Comparison of ENCODE assay signal across 10 mouse cellular contexts in genomic region chr2:129624956-129625355, GRCm38 (mm10). TPM values are rescaled to one million over a fixed set of nuclear protein-coding genes. Genes with fewer than 3 reads are reported as not detected.
DNase-seq lines count a peak whose midpoint lies in the region; ATAC-seq and TF ChIP-seq lines count a peak whose summit lies in the region.
"Had no signal": no experiment of that assay in that cellular context is flagged by ENCODE, and none has a peak within 500 bp of the region (broad histone marks: within the 10 kb centered on the region; RNA-seq: fewer than 3 reads in every experiment).

No protein-coding gene starts in this region.

- peak overlapping the region; percentile 20; the same call in 1 of the 2 replicates for H3K27ac ChIP-seq in bone marrow macrophage, adult 2 months (ENCODE audit: insufficient read depth, low read depth, low read length)
- no peak overlapping the region for H3K27ac ChIP-seq in forebrain, embryonic 12.5 days
- peak overlapping the region; percentile 57; the same call in 1 of the 2 replicates for H3K27ac ChIP-seq in lung, postnatal 0 days (ENCODE audit: low read length)
- no peak overlapping the region for H3K27ac ChIP-seq in liver, embryonic 12.5 days
- H3K27ac ChIP-seq: heart, embryonic 13.5 days had no signal

- H3K9ac ChIP-seq in forebrain, embryonic 12.5 days, result no peak overlapping the region
- H3K9ac ChIP-seq in lung, postnatal 0 days (replicated peaks; ENCODE audit: low read depth), result no peak overlapping the region
- H3K9ac ChIP-seq in liver, embryonic 12.5 days, result no peak overlapping the region
- H3K9ac ChIP-seq: heart, embryonic 13.5 days had no signal

- ATAC-seq in forebrain, embryonic 12.5 days (ENCODE audit: low FRiP score), result peak; percentile 39; the same call in 1 of the 2 replicates
- peak; percentile 82 for ATAC-seq in lung, postnatal 0 days
- no peak for ATAC-seq in liver, embryonic 12.5 days

- H3K4me1 ChIP-seq in bone marrow macrophage, adult 2 months (ENCODE audit: control insufficient read depth, insufficient read depth, low read length), result peaks cover 59% of the 10 kb centered on the region
- H3K4me1 ChIP-seq in forebrain, embryonic 12.5 days, result peaks cover 11% of the 10 kb centered on the region
- no peaks in the 10 kb centered on the region for H3K4me1 ChIP-seq in lung, postnatal 0 days (ENCODE audit: insufficient read depth, low read depth, low read length)
- H3K4me1 ChIP-seq in liver, embryonic 12.5 days, result peaks cover 6% of the 10 kb centered on the region

- DNase-seq in kidney, adult 18-20 months, result peak; percentile 35
- no peak for DNase-seq in kidney, postnatal 4 days
- peak; percentile 74 for DNase-seq in lung, postnatal 0 days (ENCODE audit: low spot score)
- DNase-seq in frontal cortex, adult 2 months (ENCODE audit: extremely low spot score in 1 of 2, low spot score in 1 of 2), result no peak
- no peak for DNase-seq in adrenal gland, postnatal 10 days

- H3K36me3 ChIP-seq in forebrain, embryonic 12.5 days (replicated peaks), result peaks cover 8% of the 10 kb centered on the region
- no peaks in the 10 kb centered on the region for H3K36me3 ChIP-seq in lung, postnatal 0 days (ENCODE audit: insufficient read depth, low read length)
- H3K36me3 ChIP-seq in liver, embryonic 12.5 days, result peaks cover 17% of the 10 kb centered on the region

- no peak for TF ChIP-seq POLR2A in bone marrow macrophage, adult 2 months (IDR thresholded peaks at IDR 0.05; ENCODE audit: borderline replicate concordance, low read depth, low read length)

- no peaks in the 10 kb centered on the region for H3K27me3 ChIP-seq in forebrain, embryonic 12.5 days
- no peaks in the 10 kb centered on the region for H3K27me3 ChIP-seq in lung, postnatal 0 days (replicated peaks; ENCODE audit: insufficient read depth, low read length)
- no peaks in the 10 kb centered on the region for H3K27me3 ChIP-seq in liver, embryonic 12.5 days (replicated peaks)
- H3K27me3 ChIP-seq: heart, embryonic 13.5 days had no signal

- no peak overlapping the region for H3K4me3 ChIP-seq in bone marrow macrophage, adult 2 months (ENCODE audit: insufficient read depth, low read length)
- no peak overlapping the region for H3K4me3 ChIP-seq in forebrain, embryonic 12.5 days (replicated peaks)
- H3K4me3 ChIP-seq in lung, postnatal 0 days (ENCODE audit: low read depth, low read length), result no peak overlapping the region
- no peak overlapping the region for H3K4me3 ChIP-seq in liver, embryonic 12.5 days
- H3K4me3 ChIP-seq: heart, embryonic 13.5 days had no signal

- no peak overlapping the region for H3K4me2 ChIP-seq in forebrain, embryonic 12.5 days
- 0 out of 2 replicates have a peak overlapping the region, but pooled peaks have one; percentile 8 for H3K4me2 ChIP-seq in lung, postnatal 0 days (replicated peaks; ENCODE audit: low read depth, low read length)
- H3K4me2 ChIP-seq in liver, embryonic 12.5 days, result no peak overlapping the region
- H3K4me2 ChIP-seq: heart, embryonic 13.5 days had no signal

- TF ChIP-seq CTCF in bone marrow macrophage, adult 2 months (IDR thresholded peaks at IDR 0.05; ENCODE audit: low read depth, low read length), result no peak
- TF ChIP-seq CTCF in lung, postnatal 0 days (IDR thresholded peaks at IDR 0.05), result peak; percentile 12; the same call in 1 of the 2 replicates

- H3K9me3 ChIP-seq in forebrain, embryonic 12.5 days, result no peaks in the 10 kb centered on the region
- no peaks in the 10 kb centered on the region for H3K9me3 ChIP-seq in lung, postnatal 0 days (ENCODE audit: low read length)
- no peaks in the 10 kb centered on the region for H3K9me3 ChIP-seq in liver, embryonic 12.5 days (replicated peaks)
- H3K9me3 ChIP-seq: heart, embryonic 13.5 days had no signal

- 66% methylated on average over 6 of the region's 6 CpGs for whole genome bisulfite sequencing in forebrain, embryonic 12.5 days
- 28% methylated on average over 6 of the region's 6 CpGs for WGBS in lung, postnatal 0 days
- WGBS in liver, embryonic 12.5 days (ENCODE audit: insufficient replicate concordance), result 59% methylated on average over 6 of the region's 6 CpGs

- no peak for TF ChIP-seq EP300 in lung, postnatal 0 days (IDR thresholded peaks at IDR 0.05)

RNA-seq across cellular contexts. Expression of gene Sirpa, which starts 32.3 kb away (rescaled TPM):
- polyA plus RNA-seq in bone marrow macrophage, adult 2 months (2012; ENCODE audit: insufficient read depth, insufficient read length, missing spikeins), result 1,284 and 1,400 TPM in 2 replicates
- 18.2 and 20.0 TPM in 2 replicates for polyA plus RNA-seq in forebrain, embryonic 12.5 days (2016; fragmentation: Nextera tagmentation; extraction: Ambion mirVana)
- 30.1 and 35.4 TPM in 2 replicates for polyA plus RNA-seq in lung, postnatal 0 days (2015; fragmentation: Nextera tagmentation; extraction: Ambion mirVana)
- polyA plus RNA-seq in frontal cortex, adult 2 months (2012; rRNA removed), result 276 and 309 TPM in 2 replicates
- 20.7 and 22.6 TPM in 2 replicates for polyA plus RNA-seq in liver, embryonic 12.5 days (2016; fragmentation: Nextera tagmentation; extraction: Ambion mirVana)
- total RNA-seq in adrenal gland, postnatal 10 days (2021), result 10 to 100 TPM; 44.6 to 56.1 TPM
- total RNA-seq: MEL had no signal

Comparison
In these comparisons a context has a peak if more than half of its experiments do, and no peak if none do; other contexts are left out.
1. DNase-seq: peak in kidney, adult 18-20 months (single experiment) and lung, postnatal 0 days (single experiment); none in kidney, postnatal 4 days (0 of 2), frontal cortex, adult 2 months (0 of 2) and adrenal gland, postnatal 10 days (single experiment).
2. H3K27ac ChIP-seq: peak in bone marrow macrophage, adult 2 months (single experiment) and lung, postnatal 0 days (single experiment); none in forebrain, embryonic 12.5 days (single experiment) and liver, embryonic 12.5 days (single experiment).